Mouse (Mus musculus) brain, adult 2 months (tissue): Measurements from ENCODE around the gene C2cd4a.

Source experiments
- DNase-seq: peaks from one replicate; pipeline ENCODE4 v3.0.0; 2011; ENCODE audit warnings: low read depth, low spot score

Gene C2cd4a

GRCm38 (mm10) chr9:67834535-67834934 lies 2.4 kb upstream of the C2cd4a start:
- DNase-seq: no peak

GRCm38 (mm10) chr9:67831359-67832045 lies 628 bp downstream of the C2cd4a start:
- DNase-seq: peak; percentile 57

DNA sequence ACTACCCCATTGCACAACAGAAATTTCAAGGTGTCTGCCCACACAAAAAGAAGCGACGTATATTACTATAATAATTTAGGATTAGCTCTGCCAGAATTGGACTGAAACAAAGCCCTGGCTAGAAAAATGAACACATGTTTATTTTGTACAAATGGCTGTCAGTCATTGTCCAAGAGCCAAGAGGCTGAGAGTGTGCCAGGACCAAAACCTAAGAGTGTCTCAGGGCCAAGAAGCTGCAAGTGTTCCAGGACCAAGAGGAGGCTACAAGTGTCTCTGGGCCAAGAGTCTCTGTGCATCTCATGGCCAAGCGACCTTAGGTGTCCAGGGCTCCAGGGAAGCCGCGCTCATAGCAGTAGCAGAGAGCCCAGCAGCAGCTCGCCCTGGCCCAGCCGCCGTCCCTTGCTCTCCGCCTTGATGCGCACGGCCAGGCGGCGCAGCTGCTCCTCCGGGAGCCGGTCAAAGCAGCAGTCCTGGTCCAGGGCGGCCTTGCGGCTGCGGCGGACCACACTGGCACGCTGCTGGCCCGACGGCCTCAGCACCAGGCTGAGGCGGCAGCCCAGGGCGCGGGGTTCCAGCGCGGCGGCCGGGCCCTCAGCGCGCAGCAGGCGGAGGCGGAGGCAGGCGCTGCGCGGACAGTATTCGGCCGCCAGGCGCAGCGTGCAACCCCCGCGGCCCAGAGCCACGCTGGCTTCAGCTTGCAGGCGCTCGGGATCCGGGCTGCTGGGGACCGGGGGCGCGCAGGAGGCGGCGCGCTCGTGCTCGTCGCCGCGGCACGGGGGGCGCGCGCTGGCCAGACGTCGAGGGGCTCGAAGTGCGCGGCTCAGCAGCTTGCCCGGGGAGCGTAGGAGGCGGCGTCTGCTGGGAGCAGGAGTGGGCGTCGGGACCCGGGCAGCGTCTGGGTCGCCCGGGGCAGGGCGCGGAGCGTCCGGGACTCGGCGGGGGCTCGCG lies 1.4 kb downstream of the C2cd4a start:
- DNase-seq: peak; percentile 65

DNA sequence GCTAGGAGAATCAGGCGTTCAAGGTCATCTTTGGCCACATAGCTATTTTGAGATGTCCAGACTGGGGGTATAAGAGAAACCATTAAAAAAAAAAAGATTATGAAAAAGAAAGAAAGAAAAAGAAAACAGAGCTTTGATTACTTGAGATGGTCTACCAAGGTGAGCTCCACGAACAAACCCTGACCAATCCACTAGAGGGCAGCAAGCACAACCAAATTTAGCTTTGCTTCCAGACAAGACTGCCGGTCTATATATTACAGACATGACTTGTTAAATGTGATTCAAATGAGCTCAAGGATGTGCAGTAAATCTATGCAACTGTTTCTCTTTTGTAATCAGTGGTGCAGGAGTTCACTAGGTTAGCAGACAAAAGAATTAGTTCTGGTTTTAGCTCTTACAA lies 3.9 kb downstream of the C2cd4a start:
- DNase-seq: peak; percentile 87

DNA sequence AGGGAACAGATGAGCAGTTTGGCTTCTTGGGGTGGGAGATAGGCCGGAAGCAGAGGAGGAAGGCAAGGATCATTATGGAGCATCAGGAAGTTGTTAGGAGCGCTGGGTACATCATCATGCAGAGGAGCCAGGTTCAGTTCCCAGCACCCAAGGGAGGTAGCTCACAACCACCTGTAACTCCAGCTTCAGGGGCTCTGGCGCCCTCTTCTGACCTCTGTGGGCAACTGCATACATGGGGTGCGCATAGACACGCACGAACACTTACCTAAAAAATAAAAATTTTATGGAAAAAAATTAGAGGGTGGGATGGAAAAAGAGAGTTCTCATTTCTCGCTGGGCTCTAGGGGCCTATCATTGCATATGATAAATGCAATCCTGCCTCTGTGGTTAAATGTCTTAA lies 6.6 kb downstream of the C2cd4a start:
- DNase-seq: no peak

DNA sequence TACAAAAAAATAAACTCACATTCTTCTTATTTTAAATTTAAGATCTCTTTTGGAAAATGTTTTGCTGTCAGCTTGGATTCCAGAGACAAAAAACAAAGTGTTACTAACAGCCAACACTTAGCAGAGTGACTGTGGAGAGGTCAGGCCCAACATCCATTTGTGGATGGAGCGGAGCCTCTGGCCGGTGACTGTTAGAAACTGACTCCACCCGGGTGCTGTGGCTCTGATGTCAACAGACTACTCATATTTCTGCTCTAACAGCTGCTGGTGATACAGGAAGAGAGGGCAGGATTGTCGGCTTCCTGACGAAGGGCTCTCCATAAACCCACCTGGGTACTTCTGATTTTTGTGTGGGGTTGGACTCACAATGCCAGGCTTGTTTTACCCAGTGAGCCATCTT lies 9.0 kb downstream of the C2cd4a start:
- DNase-seq: no peak

- DNase-seq: no peak
Measured at GRCm38 (mm10) chr9:67818668-67818950, 13.5 kb downstream of the C2cd4a start.

- peak; percentile 33 for DNase-seq
Measured at GRCm38 (mm10) chr9:67817898-67818667, 14.0 kb downstream of the C2cd4a start.

DNA sequence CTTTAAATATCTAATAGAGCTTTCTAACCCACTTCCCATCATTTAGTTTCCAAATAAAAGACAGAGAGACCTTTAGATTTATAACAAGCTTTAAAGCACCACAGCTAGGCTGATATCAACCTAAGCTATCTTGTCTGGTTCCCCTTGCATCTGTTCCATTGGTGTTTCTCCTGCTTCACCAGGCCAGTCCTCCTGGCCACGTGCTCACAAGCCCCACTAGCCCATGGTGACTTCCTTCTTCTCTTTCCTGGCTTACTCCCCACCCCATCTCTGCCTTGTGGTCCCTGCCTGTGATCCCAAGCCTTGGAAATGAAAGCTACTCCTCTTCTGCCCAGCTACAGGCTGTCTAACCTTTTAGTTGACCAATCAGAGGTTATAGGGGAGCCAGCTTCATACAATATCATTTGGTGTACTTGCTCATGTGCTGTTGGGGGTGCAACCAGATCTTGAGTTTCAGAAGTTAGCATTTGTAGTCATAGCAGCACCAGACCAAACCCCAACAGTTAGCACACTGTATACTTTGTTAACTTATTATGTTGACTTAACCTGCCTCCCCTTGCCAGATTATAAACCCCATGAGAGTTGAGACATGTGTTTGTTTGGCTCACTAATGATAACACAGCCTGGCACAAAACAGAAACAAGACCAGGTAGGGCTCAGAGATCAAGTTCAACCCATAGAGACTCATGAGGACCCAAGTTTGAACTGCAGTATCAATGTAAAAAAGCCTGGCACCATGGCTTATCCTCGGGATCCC lies 15.8 kb downstream of the C2cd4a start:
- DNase-seq: no peak

DNA sequence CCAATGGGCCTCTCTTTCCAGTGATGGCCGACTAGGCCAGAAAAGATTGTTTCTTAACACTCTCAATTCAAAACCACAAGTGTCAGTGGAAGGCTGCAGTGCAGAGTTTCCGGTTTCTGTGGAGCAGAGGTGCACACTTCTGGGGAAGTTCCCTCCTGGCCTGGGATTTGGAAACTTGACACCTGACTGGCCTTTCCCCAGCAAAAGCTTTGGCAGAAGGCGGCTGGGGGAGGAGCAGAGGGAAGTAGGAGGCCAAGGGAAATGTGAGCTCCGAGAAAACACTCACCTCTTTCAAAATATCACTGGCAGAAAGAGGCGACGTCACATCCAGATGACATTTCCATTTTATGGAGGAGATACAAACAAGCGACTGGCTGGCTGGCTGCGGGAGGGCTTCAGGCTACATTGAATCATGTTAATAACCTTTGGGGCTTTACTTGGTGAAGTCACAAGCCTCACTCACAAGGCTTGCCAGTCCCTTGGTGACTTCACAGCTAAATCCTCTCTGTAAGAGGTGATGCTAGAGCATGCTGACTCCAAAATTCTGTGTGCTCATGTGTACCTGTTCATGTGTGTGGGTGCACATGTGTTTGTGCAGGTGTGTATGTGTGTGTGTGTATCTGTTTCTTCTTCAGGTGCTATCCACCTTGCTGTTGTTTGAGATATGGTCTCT lies 18.3 kb downstream of the C2cd4a start:
- DNase-seq: peak; percentile 16

DNA sequence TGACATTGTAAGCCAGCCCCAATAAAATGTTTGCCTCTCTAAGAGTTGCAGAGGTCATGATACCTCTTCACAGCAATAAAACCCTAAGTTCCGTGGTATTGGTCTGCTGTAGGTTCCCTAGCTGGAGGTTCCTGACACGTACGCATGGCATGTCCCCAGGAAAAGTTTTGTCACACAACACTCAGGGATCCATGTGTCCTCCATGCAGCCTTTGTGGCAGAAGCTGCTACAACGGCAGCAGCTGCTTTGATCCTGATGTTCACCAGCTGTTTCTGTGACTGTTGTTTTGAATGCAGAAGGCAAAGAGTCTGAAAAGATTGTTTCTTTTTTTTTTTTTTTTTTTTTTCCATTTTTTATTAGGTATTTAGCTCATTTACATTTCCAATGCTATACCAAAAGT lies 19.0 kb downstream of the C2cd4a start:
- DNase-seq: no peak

- DNase-seq: peak; percentile 32
Measured at GRCm38 (mm10) chr9:67811116-67811515, 21.0 kb downstream of the C2cd4a start.

GRCm38 (mm10) chr9:67810527-67810926 lies 21.6 kb downstream of the C2cd4a start:
- no peak for DNase-seq

- DNase-seq: no peak
Measured at GRCm38 (mm10) chr9:67807000-67807399, 25.1 kb downstream of the C2cd4a start.

- peak; percentile 91 for DNase-seq
Measured at GRCm38 (mm10) chr9:67802241-67802640, 29.9 kb downstream of the C2cd4a start.

- peak; percentile 58 for DNase-seq
Measured at GRCm38 (mm10) chr9:67799078-67799819, 32.9 kb downstream of the C2cd4a start.

- DNase-seq: peak; percentile 83
Measured at GRCm38 (mm10) chr9:67795205-67795675, 36.9 kb downstream of the C2cd4a start.

DNA sequence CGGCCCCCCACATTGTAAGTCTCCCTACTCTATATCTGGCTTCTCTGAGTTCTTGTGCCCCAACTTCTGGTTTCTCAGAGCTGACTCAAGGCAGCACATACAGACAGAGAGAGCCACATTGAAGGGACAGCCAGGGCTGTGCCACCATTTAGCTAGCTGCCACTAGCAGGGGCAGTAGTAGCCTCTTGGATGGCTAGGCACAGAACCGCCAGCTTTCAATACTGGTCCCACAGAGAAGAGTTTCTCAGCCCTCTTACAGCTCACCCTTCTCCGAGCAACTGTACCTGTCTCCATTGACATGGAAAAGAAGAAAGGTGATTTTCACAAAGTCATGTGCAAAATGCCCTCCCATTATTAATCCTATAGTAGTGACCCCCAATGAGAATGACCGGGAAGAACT lies 37.5 kb downstream of the C2cd4a start:
- no peak for DNase-seq

- DNase-seq: no peak
Measured at GRCm38 (mm10) chr9:67794216-67794615, 37.9 kb downstream of the C2cd4a start.

- DNase-seq: no peak
Measured at GRCm38 (mm10) chr9:67793501-67793900, 38.6 kb downstream of the C2cd4a start.
